Mouse (Mus musculus) lung, postnatal 25 days (tissue): ENCODE results near the gene Ccdc190.

Source experiments
- DNase-seq: peaks from one replicate; pipeline ENCODE4 v3.0.0; 2022; ENCODE audit warnings: low spot score

Gene Ccdc190

GRCm38 (mm10) chr1:169928454-169928971 is at the start of gene Ccdc190:
TSS of gene Ccdc190 (plus strand) at chr1:169928648.
- DNase-seq, result no peak

- DNase-seq, result no peak
These were observed 49.4 kb upstream of the Ccdc190 start for GRCm38 (mm10) chr1:169879060-169879459.

GRCm38 (mm10) chr1:169880181-169880580 is 48.3 kb upstream of the Ccdc190 start:
- no peak for DNase-seq

GRCm38 (mm10) chr1:169883081-169883565 is 45.3 kb upstream of the Ccdc190 start:
- no peak for DNase-seq

- DNase-seq, result no peak
These were observed 39.2 kb upstream of the Ccdc190 start for GRCm38 (mm10) chr1:169889250-169889649.

GRCm38 (mm10) chr1:169893976-169894375 is 34.5 kb upstream of the Ccdc190 start:
- no peak for DNase-seq

- DNase-seq, result no peak
These were observed 32.8 kb upstream of the Ccdc190 start for GRCm38 (mm10) chr1:169895686-169896085.

- no peak for DNase-seq
These were observed 30.5 kb upstream of the Ccdc190 start for GRCm38 (mm10) chr1:169897916-169898315.

GRCm38 (mm10) chr1:169898607-169899006 is 29.8 kb upstream of the Ccdc190 start:
- DNase-seq, result no peak

GRCm38 (mm10) chr1:169900771-169901336 is 27.6 kb upstream of the Ccdc190 start:
- no peak for DNase-seq

- peak; percentile 43 for DNase-seq
These were observed 19.3 kb upstream of the Ccdc190 start for GRCm38 (mm10) chr1:169909163-169909562.

- DNase-seq, result no peak
These were observed 18.8 kb upstream of the Ccdc190 start for GRCm38 (mm10) chr1:169909659-169910058.

- no peak for DNase-seq
These were observed 17.7 kb upstream of the Ccdc190 start for GRCm38 (mm10) chr1:169910751-169911150.

- DNase-seq, result no peak
These were observed 16.9 kb upstream of the Ccdc190 start for GRCm38 (mm10) chr1:169911526-169911925.

GRCm38 (mm10) chr1:169916659-169917058 is 11.8 kb upstream of the Ccdc190 start:
- DNase-seq, result no peak

GRCm38 (mm10) chr1:169917115-169917796 is 11.2 kb upstream of the Ccdc190 start:
- no peak for DNase-seq

GRCm38 (mm10) chr1:169917998-169918397 is 10.4 kb upstream of the Ccdc190 start:
- DNase-seq, result peak; percentile 53

GRCm38 (mm10) chr1:169919211-169919610 is 9.2 kb upstream of the Ccdc190 start:
- DNase-seq, result peak; percentile 66

- peak; percentile 45 for DNase-seq
These were observed 6.7 kb upstream of the Ccdc190 start for GRCm38 (mm10) chr1:169921710-169922211.

- DNase-seq, result no peak
These were observed 3.9 kb upstream of the Ccdc190 start for GRCm38 (mm10) chr1:169924567-169924966.

GRCm38 (mm10) chr1:169927753-169928369 is 587 bp upstream of the Ccdc190 start:
- no peak for DNase-seq

GRCm38 (mm10) chr1:169931698-169932097 is 3.2 kb downstream of the Ccdc190 start:
- DNase-seq, result no peak
